Mouse (Mus musculus) lung, postnatal 0 days (tissue): ENCODE results near the gene Prim2.

ENCODE experiments used
- CTCF ChIP-seq: IDR thresholded peaks from 2 replicates; pipeline ENCODE4 v1.5.1; 2016; ENCODE audit warnings: antibody characterized with exemption, mild to moderate bottlenecking
- EP300 ChIP-seq: IDR thresholded peaks from 2 replicates; pipeline ENCODE4 v1.6.1; 2016; ENCODE audit warnings: antibody characterized with exemption, mild to moderate bottlenecking, control low read depth

DNA sequence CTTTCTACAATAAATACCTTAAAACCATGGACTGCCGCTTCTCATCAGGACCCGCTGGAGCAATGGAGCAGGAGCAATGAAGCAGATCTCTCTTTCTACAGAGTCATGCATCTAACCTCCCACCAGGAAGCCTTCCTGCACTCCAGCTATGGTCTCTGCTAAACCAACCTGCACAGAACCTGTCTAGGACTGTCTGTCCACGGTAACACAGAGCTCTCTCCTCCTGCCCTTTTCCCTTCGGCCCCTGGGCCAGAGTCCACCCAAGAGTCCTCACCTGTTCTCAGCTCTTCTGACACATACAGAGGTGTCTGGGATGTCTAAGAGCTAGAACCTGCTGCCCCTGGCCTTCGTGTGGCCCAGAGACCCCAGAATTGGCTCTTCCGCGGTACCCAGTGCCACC, 11.3 kb upstream of the Prim2 start:
- TF ChIP-seq EP300 = no peak
- no peak for TF ChIP-seq CTCF
